Mouse (Mus musculus) G1E (cell line): ENCODE results near the gene H2-DMa. TPM values are rescaled to one million over a fixed set of nuclear protein-coding genes. Genes with fewer than 3 reads are reported as not detected.
A peak's percentile ranks its signal among the peaks of the same experiment; 100 is the strongest.

Experiments
- ATAC-seq: 2 replicates; pipeline ENCODE4 v1.8.0; 2016; ENCODE audit warnings: mild to moderate bottlenecking; ENCODE audit not compliant: insufficient number of reproducible peaks, poor library complexity, low FRiP score, severe bottlenecking; ENCODE audit errors: extremely low read depth
- DNase-seq: peaks from one replicate; pipeline ENCODE4 v3.0.0; 2012; ENCODE audit warnings: low spot score
- H3K27me3 ChIP-seq: 2 replicates; pipeline ENCODE4 v1.6.1; 2012; ENCODE audit warnings: mild to moderate bottlenecking, low read length, inconsistent platforms; ENCODE audit not compliant: insufficient read depth
- H3K36me3 ChIP-seq: replicated peaks from 2 replicates; pipeline ENCODE3; 2012; ENCODE audit warnings: mild to moderate bottlenecking, inconsistent platforms
- H3K4me1 ChIP-seq: 2 replicates; pipeline ENCODE4 v1.6.1; 2012; ENCODE audit warnings: low read depth, low read length, inconsistent platforms, mixed read lengths; ENCODE audit not compliant: insufficient read depth
- H3K4me3 ChIP-seq: 2 replicates; pipeline ENCODE4 v1.5.1; 2012; ENCODE audit warnings: low read depth, mild to moderate bottlenecking, inconsistent platforms, low read length, moderate library complexity, mixed read lengths
- H3K9me3 ChIP-seq: replicated peaks from 2 replicates; pipeline ENCODE4 v1.6.1; 2012; ENCODE audit warnings: inconsistent platforms
- CTCF ChIP-seq: IDR thresholded peaks from 2 replicates; pipeline ENCODE4 v1.5.1; 2012; ENCODE audit warnings: low read depth, low read length, inconsistent platforms, mixed read lengths
- GATA1 ChIP-seq: IDR thresholded peaks from 2 replicates; pipeline ENCODE4 v1.6.1; 2012; ENCODE audit warnings: borderline replicate concordance, low read length, inconsistent platforms, mixed read lengths
- GATA2 ChIP-seq: IDR thresholded peaks from 2 replicates; pipeline ENCODE4 v1.6.1; 2012; ENCODE audit warnings: low read depth, low read length, inconsistent platforms, borderline replicate concordance
- POLR2AphosphoS5 ChIP-seq: IDR thresholded peaks from 2 replicates; pipeline ENCODE4 v1.6.1; 2012; ENCODE audit warnings: low read depth, low read length, inconsistent platforms; ENCODE audit not compliant: insufficient replicate concordance
- TAL1 ChIP-seq: conservative IDR thresholded peaks from 2 replicates; pipeline ENCODE4 v1.6.1; 2012; ENCODE audit warnings: low read depth, low read length, inconsistent platforms, mixed read lengths
- polyA plus RNA-seq: library from polyadenylated mRNA; stranded (reverse); fragments of >175 nt; gene quantifications from 2 replicates; pipeline ENCODE4 v1.2.3, GENCODE M21; 2012
- total RNA-seq, 2 experiments: library from RNA; stranded (forward) in 1 of 2; stranded (reverse) in 1 of 2; fragments of 200-1000 nt in 1 of 2; fragments of >200 nt in 1 of 2; fragmentation: Nextera tagmentation in 1 of 2; gene quantifications; 2 replicates each; pipeline ENCODE4 v1.2.3; 2014 to 2017

The H2-DMa gene
- total and polyA plus RNA-seq, 3 experiments = 1.3 to 16.1 (median 2.8) TPM

DNA sequence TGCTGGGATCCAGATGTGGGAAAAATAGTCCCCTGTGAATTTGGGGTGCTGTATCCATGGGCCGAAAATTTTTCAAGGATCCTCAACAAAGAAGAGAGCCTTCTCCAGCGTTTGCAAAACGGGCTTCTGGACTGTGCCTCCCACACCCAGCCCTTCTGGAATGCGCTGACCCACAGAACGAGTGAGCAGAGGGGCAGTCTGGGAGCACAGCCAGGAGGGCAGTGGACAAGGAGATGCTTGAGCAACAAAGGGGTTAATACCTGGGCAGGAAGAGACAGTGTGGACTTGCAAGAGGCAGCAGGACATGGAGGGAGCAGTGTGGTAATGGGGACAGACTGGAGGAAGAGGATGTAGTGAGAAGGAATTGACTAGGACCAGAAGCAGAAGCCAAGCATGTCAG is 36.2 kb downstream of the H2-DMa start:
- H3K36me3 ChIP-seq = no peaks in the 10 kb centered on the region
- no peaks in the 10 kb centered on the region for H3K9me3 ChIP-seq
- DNase-seq (no peak), ATAC-seq (no peak)
- H3K27me3 ChIP-seq = peaks cover 11% of the 10 kb centered on the region; the same call in 1 of the 2 replicates
- H3K4me1 ChIP-seq = no peaks in the 10 kb centered on the region; the same call in 1 of the 2 replicates
- no peak for TF ChIP-seq POLR2AphosphoS5
- TF ChIP-seq TAL1 = no peak
- TF ChIP-seq CTCF = no peak
- TF ChIP-seq GATA2 = no peak
- TF ChIP-seq GATA1 = no peak
- H3K4me3 ChIP-seq = no peak overlapping the region

GRCm38 (mm10) chr17:34164202-34164895 is 45.0 kb downstream of the H2-DMa start:
- DNase-seq = no peak
- no peak for ATAC-seq
- no peaks in the 10 kb centered on the region for H3K9me3 ChIP-seq
- H3K36me3 ChIP-seq = no peaks in the 10 kb centered on the region
- H3K27me3 ChIP-seq = peaks cover 29% of the 10 kb centered on the region
- no peak overlapping the region for H3K4me3 ChIP-seq
- TF ChIP-seq TAL1 = no peak
- no peak for TF ChIP-seq GATA1
- TF ChIP-seq CTCF = no peak
- TF ChIP-seq GATA2 = no peak
- no peak for TF ChIP-seq POLR2AphosphoS5
- no peaks in the 10 kb centered on the region for H3K4me1 ChIP-seq

GRCm38 (mm10) chr17:34165033-34165730 is 45.8 kb downstream of the H2-DMa start:
- H3K4me1 ChIP-seq = no peaks in the 10 kb centered on the region
- H3K36me3 ChIP-seq = no peaks in the 10 kb centered on the region
- ATAC-seq (no peak), DNase-seq (no peak)
- no peak for TF ChIP-seq POLR2AphosphoS5
- no peak for TF ChIP-seq GATA1
- no peak for TF ChIP-seq TAL1
- TF ChIP-seq CTCF = no peak
- TF ChIP-seq GATA2 = no peak
- H3K4me3 ChIP-seq = no peak overlapping the region
- no peaks in the 10 kb centered on the region for H3K9me3 ChIP-seq
- H3K27me3 ChIP-seq = peaks cover 28% of the 10 kb centered on the region

GRCm38 (mm10) chr17:34169279-34169678 is 49.9 kb downstream of the H2-DMa start:
- DNase-seq (no peak), ATAC-seq (no peak)
- H3K9me3 ChIP-seq = peaks cover 7% of the 10 kb centered on the region
- peaks cover 12% of the 10 kb centered on the region for H3K27me3 ChIP-seq
- TF ChIP-seq GATA1 (no peak), TAL1 (no peak), CTCF (no peak), POLR2AphosphoS5 (no peak), GATA2 (no peak)
- H3K4me3 ChIP-seq = no peak overlapping the region
- no peaks in the 10 kb centered on the region for H3K4me1 ChIP-seq
- H3K36me3 ChIP-seq = no peaks in the 10 kb centered on the region

DNA sequence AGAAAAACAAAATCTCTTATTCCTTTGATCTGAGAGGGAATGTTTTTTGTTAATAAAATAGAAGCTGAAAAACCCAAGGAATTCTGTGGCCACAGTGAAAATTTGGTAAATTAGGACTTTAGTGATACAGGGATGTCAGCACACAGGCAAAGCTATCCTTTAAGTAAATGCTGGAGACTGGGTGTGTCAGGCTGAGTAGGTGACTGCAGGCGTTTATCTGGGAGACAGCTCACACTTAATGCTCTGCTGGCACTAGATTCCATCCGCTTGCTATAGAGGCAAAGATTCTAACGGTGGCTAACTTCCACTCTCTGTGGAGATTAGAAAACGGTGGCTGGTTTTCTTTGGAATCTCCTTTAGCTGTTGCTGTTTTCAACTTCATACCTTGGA is 51.1 kb downstream of the H2-DMa start:
- H3K27me3 ChIP-seq = peaks cover 3% of the 10 kb centered on the region; the same call in 1 of the 2 replicates
- H3K4me3 ChIP-seq = no peak overlapping the region
- TF ChIP-seq TAL1 = no peak
- no peaks in the 10 kb centered on the region for H3K36me3 ChIP-seq
- H3K9me3 ChIP-seq = peaks cover 7% of the 10 kb centered on the region
- DNase-seq = no peak
- ATAC-seq = no peak
- H3K4me1 ChIP-seq = no peaks in the 10 kb centered on the region

DNA sequence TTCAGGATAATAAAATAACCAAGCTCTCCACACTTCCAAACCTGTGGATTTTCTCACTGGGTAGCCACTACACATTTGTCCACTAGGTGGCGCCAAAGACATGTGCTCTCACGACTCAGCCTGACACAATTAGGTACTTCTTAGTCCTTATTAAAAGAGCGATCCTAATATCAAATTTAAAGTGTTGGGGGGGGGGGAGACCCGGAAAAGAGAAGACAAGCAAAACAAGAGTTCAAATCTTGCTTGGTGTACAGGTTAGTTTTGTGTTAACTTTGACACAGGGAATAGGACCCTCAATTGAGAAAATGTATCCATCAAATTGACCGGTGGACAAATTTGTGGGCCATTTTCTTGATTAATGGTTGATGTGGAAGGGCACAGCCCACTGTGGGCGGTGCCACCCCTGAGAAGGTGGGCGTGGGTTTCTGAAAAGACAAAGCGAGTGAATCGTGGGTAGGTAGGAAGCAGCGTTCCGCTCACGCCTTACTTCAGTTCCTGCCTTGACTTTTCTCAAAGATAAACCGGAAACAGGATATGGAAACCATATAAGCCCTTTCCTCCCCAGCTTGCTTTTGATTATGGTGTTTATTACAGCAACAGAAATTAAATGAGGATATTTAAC is 51.6 kb downstream of the H2-DMa start:
- H3K9me3 ChIP-seq = peaks cover 7% of the 10 kb centered on the region
- ATAC-seq = no peak
- peaks cover 2% of the 10 kb centered on the region; the same call in 1 of the 2 replicates for H3K27me3 ChIP-seq
- no peak overlapping the region for H3K4me3 ChIP-seq
- no peaks in the 10 kb centered on the region for H3K36me3 ChIP-seq
- DNase-seq = no peak
- TF ChIP-seq GATA2 (no peak), POLR2AphosphoS5 (no peak), TAL1 (no peak), CTCF (peak; percentile 79), GATA1 (no peak)
- H3K4me1 ChIP-seq = no peaks in the 10 kb centered on the region
